Mouse (Mus musculus) liver, postnatal 0 days (tissue): ENCODE results near the gene Tekt1. TPM values are rescaled to one million over a fixed set of nuclear protein-coding genes. Genes with fewer than 3 reads are reported as not detected.
A peak's percentile ranks its signal among the peaks of the same experiment; 100 is the strongest.

Experiments
- ATAC-seq: fragments of 200-750 bp; cut with Nextera tagmentation; 2 replicates; pipeline ENCODE4 v1.8.0; 2017; ENCODE audit warnings: mild to moderate bottlenecking, moderate library complexity
- DNase-seq: peaks from one replicate; pipeline ENCODE4 v3.0.0-alpha.2; 2016
- H3K27ac ChIP-seq: fragments of 300-500 bp; sonication (generic); 2 replicates; pipeline ENCODE4 v1.5.1; 2014; ENCODE audit warnings: antibody characterized with exemption, moderate library complexity, mild to moderate bottlenecking, low read depth
- H3K27me3 ChIP-seq: fragments of 300-500 bp; sonication (generic); 2 replicates; pipeline ENCODE4 v1.6.1; 2014; ENCODE audit warnings: low read length, control low read depth, mixed read lengths; ENCODE audit not compliant: insufficient read depth
- H3K36me3 ChIP-seq: fragments of 300-500 bp; sonication (generic); replicated peaks from 2 replicates; pipeline ENCODE4 v1.6.1; 2014; ENCODE audit warnings: mild to moderate bottlenecking, control low read depth, low read length, moderate library complexity, mixed read lengths; ENCODE audit not compliant: insufficient read depth
- H3K4me1 ChIP-seq: fragments of 300-500 bp; sonication (generic); 2 replicates; pipeline ENCODE4 v1.6.1; 2014; ENCODE audit warnings: antibody characterized with exemption, mild to moderate bottlenecking, control low read depth; ENCODE audit not compliant: insufficient read depth
- H3K4me2 ChIP-seq: fragments of 300-500 bp; sonication (generic); 2 replicates; pipeline ENCODE4 v1.6.1; 2014; ENCODE audit warnings: low read depth, mild to moderate bottlenecking, low read length, moderate library complexity, mixed read lengths
- H3K4me3 ChIP-seq: fragments of 300-500 bp; sonication (generic); 2 replicates; pipeline ENCODE4 v1.5.1; 2014; ENCODE audit warnings: low read depth, low read length
- H3K9ac ChIP-seq: fragments of 300-500 bp; sonication (generic); replicated peaks from 2 replicates; pipeline ENCODE4 v1.6.1; 2014; ENCODE audit warnings: mild to moderate bottlenecking, moderate library complexity
- H3K9me3 ChIP-seq: fragments of 300-500 bp; sonication (generic); 2 replicates; pipeline ENCODE4 v1.6.1; 2016; ENCODE audit warnings: mild to moderate bottlenecking, control low read depth, low read length, mixed read lengths
- CTCF ChIP-seq: sonication (generic); IDR thresholded peaks from 2 replicates; pipeline ENCODE4 v1.5.1; 2016; ENCODE audit warnings: antibody characterized with exemption, low read depth
- EP300 ChIP-seq: IDR thresholded peaks from 2 replicates; pipeline ENCODE4 v1.6.1; 2016; ENCODE audit warnings: antibody characterized with exemption, low read depth, mild to moderate bottlenecking
- WGBS: fragments of 180-500 bp; shearing (Covaris S2); extraction: QIAGEN DNeasy Blood & Tissue Kit; methylation state at CpG from one replicate; pipeline ENCODE4 v1.1.7; 2014; ENCODE audit not compliant: insufficient replicate concordance; 5-methylcytosine and 5-hydroxymethylcytosine counted together
- microRNA-seq: library from miRNA; unstranded; fragments of <30 nt; microRNA quantifications from one replicate; pipeline ENCODE4, GENCODE M21; 2016
- polyA plus RNA-seq: library from polyadenylated mRNA; unstranded; fragments of >200 nt; fragmentation: Nextera tagmentation; extraction: Ambion mirVana; gene quantifications from 2 replicates; pipeline ENCODE4 v1.2.1, GENCODE M21; 2015

Gene Tekt1
- polyA plus RNA-seq, 1 experiment from 2014 or later: not detected

GRCm38 (mm10) chr11:72308982-72309381 lies 53.3 kb downstream of the Tekt1 start:
- peaks cover 15% of the 10 kb centered on the region for H3K36me3 ChIP-seq
- no peak overlapping the region for H3K9ac ChIP-seq
- no peak overlapping the region for H3K4me2 ChIP-seq
- no peaks in the 10 kb centered on the region for H3K9me3 ChIP-seq
- 35% methylated on average over 2 of the region's 2 CpGs for whole genome bisulfite sequencing
- ATAC-seq (peak; percentile 35; the same call in 1 of the 2 replicates), DNase-seq (no peak)
- H3K27ac ChIP-seq: no peak overlapping the region
- H3K4me1 ChIP-seq: no peaks in the 10 kb centered on the region; the same call in 1 of the 2 replicates
- peaks cover 7% of the 10 kb centered on the region for H3K27me3 ChIP-seq
- no peak overlapping the region for H3K4me3 ChIP-seq
- no peak for TF ChIP-seq EP300
- no peak for TF ChIP-seq CTCF

DNA sequence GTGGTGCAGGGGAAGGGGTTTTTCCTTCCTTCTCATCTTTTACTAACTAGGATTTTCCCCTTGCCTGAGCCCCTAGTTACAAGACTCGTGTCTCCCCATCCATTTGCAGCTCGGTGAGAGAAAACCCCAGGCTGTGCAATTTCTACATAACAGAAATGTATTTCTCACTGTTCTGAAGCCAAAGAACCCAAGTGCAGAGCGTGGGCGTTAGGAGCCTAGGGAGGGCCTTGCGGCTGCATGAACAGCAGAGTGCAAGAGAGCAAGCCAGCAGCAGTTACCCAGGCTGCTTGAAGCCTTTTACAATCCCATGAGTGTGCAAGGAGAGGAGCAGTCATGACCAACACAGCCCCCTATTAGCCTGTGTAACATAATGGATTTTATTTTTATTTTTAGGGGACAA lies 54.8 kb downstream of the Tekt1 start:
- Histone ChIP-seq H3K9ac (no peak overlapping the region), H3K4me1 (peaks cover 7% of the 10 kb centered on the region), H3K27ac (no peak overlapping the region), H3K27me3 (no peaks in the 10 kb centered on the region), H3K9me3 (no peaks in the 10 kb centered on the region), H3K36me3 (peaks cover 17% of the 10 kb centered on the region), H3K4me3 (no peak overlapping the region), H3K4me2 (no peak overlapping the region)
- DNase-seq (no peak), ATAC-seq (no peak)
- WGBS: 84% methylated on average over 5 of the region's 5 CpGs
- TF ChIP-seq EP300: no peak
- no peak for TF ChIP-seq CTCF

DNA sequence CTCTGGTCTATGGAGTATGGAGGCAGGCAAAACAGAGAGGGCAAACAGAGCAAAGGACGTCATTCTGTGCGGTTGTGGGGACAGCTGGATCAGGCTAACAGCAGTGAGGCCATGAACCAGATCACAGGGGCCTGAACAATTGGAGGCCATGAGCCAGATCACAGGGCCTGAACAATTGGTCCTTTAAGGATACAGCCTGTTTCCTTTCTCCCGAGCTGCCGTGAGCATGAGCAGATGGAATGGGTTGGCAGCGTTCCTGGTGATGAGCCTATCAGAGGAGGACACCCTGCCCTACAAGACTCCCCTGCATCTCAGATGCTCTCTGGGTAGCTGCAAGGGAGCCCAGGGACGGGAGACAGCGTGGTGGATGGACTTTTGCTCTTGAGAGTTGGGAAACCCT lies 60.0 kb downstream of the Tekt1 start:
- 0 out of 2 replicates have a peak overlapping the region, but pooled peaks have one; percentile 66 for H3K27ac ChIP-seq
- H3K4me3 ChIP-seq: peak overlapping the region; percentile 56
- peaks cover 3% of the 10 kb centered on the region; the same call in 1 of the 2 replicates for H3K36me3 ChIP-seq
- no peaks in the 10 kb centered on the region for H3K27me3 ChIP-seq
- H3K4me2 ChIP-seq: peak overlapping the region; percentile 74
- H3K9me3 ChIP-seq: no peaks in the 10 kb centered on the region
- H3K4me1 ChIP-seq: peaks cover 17% of the 10 kb centered on the region; the same call in 1 of the 2 replicates
- no peak for TF ChIP-seq CTCF
- TF ChIP-seq EP300: no peak
- DNase-seq (no peak), ATAC-seq (no peak)
- 65% methylated on average over 7 of the region's 7 CpGs for WGBS
- H3K9ac ChIP-seq: peak overlapping the region; percentile 57

DNA sequence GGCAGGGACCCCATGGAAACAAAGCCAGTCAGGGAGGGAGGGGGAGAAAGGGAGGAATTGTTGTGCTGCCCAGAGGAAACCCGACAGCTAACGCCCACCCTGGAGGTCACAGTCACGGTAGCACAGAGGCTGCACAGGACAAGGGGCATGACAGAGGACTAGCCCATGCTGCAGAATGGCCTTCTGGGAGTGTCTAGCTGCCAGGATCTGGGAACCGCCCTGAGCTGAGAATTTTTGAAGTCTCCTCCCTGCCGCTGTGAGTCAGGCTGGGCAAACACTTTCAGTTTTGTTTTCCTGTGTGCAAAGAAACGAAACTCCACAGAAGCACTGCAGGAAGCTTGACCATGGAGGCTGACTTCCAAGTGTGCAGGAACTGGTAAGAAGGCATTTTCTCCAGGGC lies 60.9 kb downstream of the Tekt1 start, which contains the start of gene Xaf1:
TSS of gene Xaf1 (plus strand) at position 296 of the 400 bp plus-strand sequence.
- peak; percentile 84 for ATAC-seq
- H3K9me3 ChIP-seq: no peaks in the 10 kb centered on the region
- WGBS: 3% methylated on average over 6 of the region's 6 CpGs
- H3K27me3 ChIP-seq: no peaks in the 10 kb centered on the region
- peak within 1 kb of the TSS; percentile 57 for H3K9ac ChIP-seq
- H3K27ac ChIP-seq: peak within 1 kb of the TSS; percentile 66
- peak within 1 kb of the TSS; percentile 56 for H3K4me3 ChIP-seq
- peak; percentile 60 for DNase-seq
- H3K4me1 ChIP-seq: peaks cover 17% of the 10 kb centered on the region; the same call in 1 of the 2 replicates
- peak within 1 kb of the TSS; percentile 74 for H3K4me2 ChIP-seq
- TF ChIP-seq CTCF (no peak), EP300 (no peak)
- 0 out of 2 replicates have a peak, but pooled peaks cover 3% of the 10 kb centered on the region for H3K36me3 ChIP-seq

Small RNA genes within 50 kb of the gene (microRNA-seq; reads per million reads assigned to microRNA genes)
- gene Mir6338: not detected

Other genes starting within 250 kb of the Tekt1 start
- 0.02 TPM in 1 of 2 replicates, not detected in the other for gene Pitpnm3, start 226.7 kb downstream of the Tekt1 start, polyA plus RNA-seq
- gene Gm43951, start 155.6 kb downstream of the Tekt1 start, polyA plus RNA-seq: not detected in 2 replicates
- 1.7 and 1.8 TPM in 2 replicates for gene 4933427D14Rik, start 155.0 kb downstream of the Tekt1 start, polyA plus RNA-seq
- gene Txndc17, start 154.9 kb downstream of the Tekt1 start, polyA plus RNA-seq: 71.3 and 76.8 TPM in 2 replicates
- 12.2 and 12.5 TPM in 2 replicates for gene Med31, start 146.8 kb downstream of the Tekt1 start, polyA plus RNA-seq
- gene Slc13a5, start 95.2 kb downstream of the Tekt1 start, polyA plus RNA-seq: not detected in 2 replicates
- gene Xaf1, start 60.8 kb downstream of the Tekt1 start, polyA plus RNA-seq: 11.7 and 13.1 TPM in 2 replicates
- gene Fbxo39, start 48.0 kb downstream of the Tekt1 start, polyA plus RNA-seq: not detected in 2 replicates
- gene Smtnl2, start 49.3 kb upstream of the Tekt1 start, polyA plus RNA-seq: 3.5 and 4.0 TPM in 2 replicates
- 0.79 and 1.2 TPM in 2 replicates for gene Ggt6, start 73.1 kb upstream of the Tekt1 start, polyA plus RNA-seq
- gene Mybbp1a, start 78.9 kb upstream of the Tekt1 start, polyA plus RNA-seq: 40.2 and 44.5 TPM in 2 replicates
- gene Spns2, start 127.5 kb upstream of the Tekt1 start, polyA plus RNA-seq: 4.1 and 4.9 TPM in 2 replicates
- 1.8 and 1.9 TPM in 2 replicates for gene Spns3, start 188.1 kb upstream of the Tekt1 start, polyA plus RNA-seq
- gene Ube2g1, start 244.8 kb upstream of the Tekt1 start, polyA plus RNA-seq: 28.1 and 28.6 TPM in 2 replicates